Mouse (Mus musculus): Measurements from ENCODE around the gene C2cd2l. TPM values are rescaled to one million over a fixed set of nuclear protein-coding genes. Genes with fewer than 3 reads are reported as not detected.
A peak's percentile ranks its signal among the peaks of the same experiment; 100 is the strongest.
"Not testable (repeated sequence)": the region's sequence is repeated elsewhere in the genome, so short reads cannot be mapped to it uniquely, and the experiment has no call there.

C2cd2l gene
- total RNA-seq (2021), result 10 to 100 TPM; 69.5 to 74.9 TPM

DNA sequence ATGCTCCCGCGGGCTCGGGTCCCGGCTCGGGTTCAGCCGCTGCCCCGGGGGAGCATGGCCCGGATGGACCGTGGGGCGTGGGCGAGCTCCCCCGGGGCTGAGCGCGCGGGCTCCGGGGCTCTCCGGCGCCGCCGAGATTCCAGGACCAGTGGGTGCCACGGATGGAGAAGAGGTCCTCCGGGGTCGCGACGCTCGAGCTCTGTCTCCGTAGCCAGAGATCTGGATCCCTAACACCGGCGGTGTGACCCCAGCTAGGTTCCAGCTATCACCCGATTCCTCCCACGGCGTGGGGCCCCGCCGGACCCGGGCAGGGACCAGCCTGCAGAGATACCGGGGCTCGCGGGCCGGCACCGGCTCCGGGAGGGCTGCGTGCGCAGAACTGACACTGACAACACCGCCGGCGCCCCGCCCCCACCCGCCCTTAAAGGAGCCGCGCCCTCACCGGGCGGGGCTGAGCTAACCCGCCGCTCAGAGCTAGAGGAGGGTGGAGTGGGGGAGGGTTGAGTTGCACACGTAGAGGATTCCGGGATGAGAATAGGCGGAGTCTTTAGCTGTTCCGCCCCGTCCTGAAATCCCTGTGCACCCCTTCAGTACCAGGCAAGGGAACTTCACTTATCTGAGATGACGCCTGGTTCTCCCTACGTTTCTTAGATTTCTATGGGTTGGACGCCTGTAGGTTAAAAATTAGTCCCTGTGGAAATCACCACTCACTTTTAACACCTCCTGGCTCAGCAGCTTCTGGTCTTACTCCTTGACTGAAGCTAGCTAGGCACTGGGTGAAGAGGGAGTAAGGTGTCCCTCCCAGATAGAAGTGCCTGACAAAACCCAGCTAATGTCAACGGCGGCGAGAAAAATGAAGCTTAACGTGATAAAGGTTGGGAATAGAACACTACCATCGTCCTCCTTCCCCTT is at the start of gene C2cd2l:
Gene C2cd2l (minus strand): TSS at position 399 of the 912 bp plus-strand sequence.
- peak; percentile 95 for DNase-seq
- intact Hi-C loops (cut with DNase I), result no loop called here

DNA sequence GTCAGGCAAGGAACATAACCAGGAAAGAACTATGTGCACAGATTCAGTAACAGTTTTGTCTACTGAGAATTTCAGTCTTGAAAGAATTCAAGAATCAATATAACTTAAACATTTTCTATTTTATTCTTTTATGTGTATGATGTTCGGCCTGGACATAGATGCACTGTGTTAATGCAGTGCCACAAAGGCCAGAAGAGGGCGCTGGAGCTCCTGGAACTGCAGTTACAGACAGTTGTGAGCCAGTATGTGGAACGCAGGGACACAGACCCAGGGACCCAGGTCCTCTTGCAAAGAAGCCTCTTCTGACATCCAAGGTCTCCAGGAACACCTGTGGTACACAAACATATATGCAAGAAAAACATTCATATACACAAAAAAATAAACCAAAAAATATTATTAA is 44.4 kb upstream of the C2cd2l start:
- no peak for DNase-seq
- intact Hi-C loops (cut with DNase I), result no loop called here

DNA sequence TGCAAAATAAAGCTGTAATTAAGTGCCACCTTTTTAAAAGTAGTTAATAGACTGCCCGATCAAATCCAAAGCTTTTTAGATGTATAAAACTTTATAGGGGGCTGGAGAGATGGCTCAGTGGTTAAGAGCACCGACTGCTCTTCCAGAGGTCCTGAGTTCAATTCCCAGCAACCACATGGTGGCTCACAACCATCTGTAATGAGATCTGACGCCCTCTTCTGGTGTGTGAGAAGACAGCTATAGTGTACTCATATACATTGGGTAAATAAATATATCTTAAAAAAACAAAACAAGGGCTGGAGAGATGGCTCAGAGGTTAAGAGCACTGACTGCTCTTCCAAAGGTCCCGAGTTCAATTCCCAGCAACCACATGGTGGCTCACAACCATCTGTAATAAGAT is 41.8 kb upstream of the C2cd2l start:
- intact Hi-C loops (cut with DNase I); DNase-seq: not testable (repeated sequence)

DNA sequence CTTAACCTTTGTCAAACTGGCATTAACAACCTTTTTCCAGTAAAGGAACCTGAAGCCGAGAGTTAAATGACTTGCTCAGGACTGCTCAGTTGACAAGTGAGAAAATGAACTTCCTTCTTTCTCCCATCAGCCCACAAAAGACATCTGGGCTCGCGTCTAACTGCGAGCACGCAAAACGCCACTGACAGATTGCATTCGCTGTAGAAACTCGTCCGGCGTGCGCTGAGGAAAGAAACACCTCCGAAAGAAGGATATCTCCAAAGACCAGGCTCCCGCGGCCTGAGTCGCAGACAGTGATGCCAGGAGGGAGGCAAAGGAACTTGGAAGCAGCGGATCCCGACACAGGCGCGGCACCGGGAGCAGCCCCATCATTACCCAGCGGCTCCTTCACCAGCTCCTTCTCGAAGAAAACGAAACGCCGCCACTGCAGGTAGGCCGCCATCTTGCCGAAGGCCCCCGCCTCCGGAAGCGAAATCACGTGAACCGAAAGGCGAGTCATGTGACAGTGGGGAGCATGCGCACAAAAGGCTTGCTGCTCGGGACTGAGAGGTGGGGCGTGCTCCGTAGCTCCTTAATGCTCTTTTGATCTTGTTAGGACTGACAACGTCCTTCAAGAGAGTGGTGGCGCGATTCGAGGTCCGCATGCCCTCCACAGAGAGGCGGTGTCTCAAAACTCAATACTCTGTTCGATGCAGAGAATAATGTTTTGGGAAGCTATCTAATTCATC is 41.3 kb upstream of the C2cd2l start, which contains the start of gene Vps11:
Gene Vps11 (minus strand): TSS at position 481 of the 728 bp plus-strand sequence.
- peak; percentile 97 for DNase-seq
- intact Hi-C loops (cut with DNase I), result no loop called here

- intact Hi-C loops (cut with DNase I), result no loop called here
- no peak for DNase-seq
Measured at GRCm38 (mm10) chr9:44357207-44357606, 37.1 kb upstream of the C2cd2l start.

DNA sequence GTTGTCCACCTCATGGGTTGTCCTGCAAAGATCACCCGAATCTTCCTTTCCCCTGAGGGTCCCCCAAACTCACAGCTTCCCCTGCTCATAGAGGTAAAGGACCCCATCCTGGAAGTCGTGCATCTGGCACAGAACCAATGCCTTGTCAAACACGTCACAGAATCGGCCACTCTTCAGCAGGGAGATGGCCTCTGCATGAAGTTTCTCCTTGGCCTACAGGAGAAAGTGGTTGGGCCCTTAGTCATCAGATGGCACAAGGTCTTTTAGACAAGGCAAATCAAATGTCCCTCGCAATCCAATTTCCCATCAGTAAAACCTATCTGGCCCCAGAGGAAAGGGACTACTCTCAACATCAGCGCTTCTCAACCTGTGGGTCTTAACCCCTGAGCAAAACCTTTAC is 33.1 kb upstream of the C2cd2l start:
- intact Hi-C loops (cut with DNase I), result no loop called here
- DNase-seq, result no peak

DNA sequence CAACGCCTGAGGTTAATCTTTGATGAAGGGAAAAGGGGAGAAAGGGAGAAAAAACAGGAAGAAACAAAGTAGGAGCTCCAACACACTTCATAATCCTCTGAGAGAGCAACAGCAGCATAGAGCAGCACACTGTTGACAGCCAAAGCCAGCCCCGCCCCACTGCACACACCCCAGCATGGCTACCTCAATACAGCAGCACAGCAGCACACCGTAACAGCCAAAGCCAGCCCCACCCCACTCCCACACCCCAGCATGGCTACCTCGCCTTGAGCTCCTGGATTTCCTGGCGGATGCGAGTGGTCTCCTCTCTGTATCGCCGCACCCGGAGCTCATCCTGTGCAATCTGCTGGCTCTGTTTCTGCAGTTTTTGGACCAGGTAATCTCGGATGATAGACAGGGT is 32.3 kb upstream of the C2cd2l start:
- intact Hi-C loops (cut with DNase I), result no loop called here
- no peak for DNase-seq

DNA sequence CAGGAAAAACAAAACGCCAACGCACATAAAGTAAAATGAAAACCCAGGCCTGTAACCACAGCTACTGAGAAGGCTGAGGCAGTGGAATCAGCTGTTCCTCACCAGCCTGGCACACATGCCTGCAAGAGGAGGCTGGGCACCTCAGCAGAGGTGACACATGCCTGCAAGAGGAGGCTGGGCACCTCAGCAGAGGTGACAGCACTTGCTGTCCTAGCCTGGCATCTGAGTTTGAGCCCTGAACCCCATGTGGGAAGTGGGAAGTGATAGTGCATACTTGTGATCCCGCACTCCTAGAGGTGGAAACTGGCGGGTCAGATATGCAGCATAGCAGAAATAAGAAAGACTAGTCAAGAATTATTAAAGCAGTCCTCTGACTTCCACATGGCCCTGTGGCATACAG is 31.3 kb upstream of the C2cd2l start:
- intact Hi-C loops (cut with DNase I), result no loop called here

GRCm38 (mm10) chr9:44348546-44348945 is 28.5 kb upstream of the C2cd2l start:
- DNase-seq, result no peak
- intact Hi-C loops (cut with DNase I), result no loop called here

More for the DNA sequence above, 31.3 kb upstream of the C2cd2l start:
- no peak for DNase-seq

DNA sequence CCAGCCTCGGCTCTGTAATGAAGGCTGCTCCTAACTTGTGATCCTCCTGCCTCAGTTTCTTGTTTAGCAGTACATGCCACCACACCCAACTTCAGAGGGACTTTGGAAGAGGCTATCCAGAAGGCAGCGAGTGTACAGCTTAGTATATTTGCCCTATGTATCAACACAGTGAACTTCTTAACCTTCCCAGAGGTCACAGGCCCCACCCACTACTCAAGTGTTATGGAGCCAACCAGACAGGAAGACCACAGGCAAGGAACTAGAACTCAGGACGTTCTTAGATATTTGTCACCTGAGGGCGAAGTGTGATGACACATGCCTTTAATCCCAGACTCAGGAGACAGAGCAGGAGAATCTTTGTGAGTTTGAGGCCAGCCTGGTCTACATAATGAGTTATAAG is 27.5 kb upstream of the C2cd2l start:
- no peak for DNase-seq
- intact Hi-C loops (cut with DNase I), result no loop called here

DNA sequence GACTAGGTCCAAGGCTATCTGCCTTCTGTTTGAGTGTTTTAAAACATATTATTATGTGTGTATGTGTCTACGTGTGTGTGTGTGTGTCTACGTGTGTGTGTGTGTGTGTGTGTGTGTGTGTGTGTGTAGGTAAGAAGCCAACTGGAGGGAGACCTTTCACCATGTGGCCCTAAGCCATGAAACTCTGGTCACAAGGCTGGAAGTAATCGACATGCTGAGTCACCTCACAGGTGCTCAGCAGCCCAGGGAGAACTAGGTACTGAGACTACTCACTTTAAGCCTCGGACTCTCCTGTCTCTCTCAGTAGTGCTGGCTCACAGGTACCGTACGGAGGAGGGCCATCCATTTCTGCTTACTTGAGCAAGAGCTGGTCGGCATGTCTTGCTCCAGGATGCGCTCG is 27.1 kb upstream of the C2cd2l start:
- no peak for DNase-seq
- intact Hi-C loops (cut with DNase I), result no loop called here

DNA sequence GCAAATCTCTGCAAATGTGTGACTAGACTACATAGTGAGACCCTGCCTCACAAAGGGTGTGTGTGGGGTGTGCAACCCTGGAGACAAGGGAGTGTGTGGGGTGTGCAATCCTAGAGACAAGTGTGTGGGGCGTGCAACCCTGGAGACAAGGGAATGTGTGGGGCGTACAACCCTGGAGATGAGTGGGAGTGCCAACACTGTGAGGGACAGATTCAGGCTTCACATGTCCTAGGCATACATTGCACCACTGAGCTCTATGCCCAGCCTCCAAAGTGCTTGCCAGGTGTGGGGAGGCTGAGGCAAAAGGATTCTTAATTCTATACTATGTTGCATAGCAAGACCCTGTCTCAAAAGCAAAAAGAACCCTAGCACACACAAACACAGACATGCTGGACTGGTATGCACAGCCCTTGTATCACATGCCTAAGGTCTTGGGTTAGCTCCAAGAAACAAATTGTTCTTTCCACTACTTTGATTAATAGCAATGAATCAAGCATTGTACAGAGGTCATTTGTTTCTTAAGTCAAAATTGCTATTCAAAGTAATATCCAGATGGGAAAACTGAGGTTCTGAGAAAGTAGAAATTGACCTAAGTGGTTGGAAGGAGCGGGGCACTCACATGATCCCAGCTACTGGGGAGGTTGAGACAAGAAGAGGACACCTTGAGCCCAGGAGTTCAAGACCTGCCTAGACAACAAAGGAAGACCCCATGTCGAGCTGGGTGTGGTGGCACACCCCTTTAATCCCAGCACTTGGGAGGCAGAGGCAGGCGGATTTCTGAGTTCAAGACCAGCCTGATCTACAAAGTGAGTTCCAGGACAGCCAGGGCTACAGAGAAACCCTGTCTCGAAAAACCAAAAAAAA is 25.7 kb upstream of the C2cd2l start:
- no peak for DNase-seq
- intact Hi-C loops (cut with DNase I), result no loop called here

DNA sequence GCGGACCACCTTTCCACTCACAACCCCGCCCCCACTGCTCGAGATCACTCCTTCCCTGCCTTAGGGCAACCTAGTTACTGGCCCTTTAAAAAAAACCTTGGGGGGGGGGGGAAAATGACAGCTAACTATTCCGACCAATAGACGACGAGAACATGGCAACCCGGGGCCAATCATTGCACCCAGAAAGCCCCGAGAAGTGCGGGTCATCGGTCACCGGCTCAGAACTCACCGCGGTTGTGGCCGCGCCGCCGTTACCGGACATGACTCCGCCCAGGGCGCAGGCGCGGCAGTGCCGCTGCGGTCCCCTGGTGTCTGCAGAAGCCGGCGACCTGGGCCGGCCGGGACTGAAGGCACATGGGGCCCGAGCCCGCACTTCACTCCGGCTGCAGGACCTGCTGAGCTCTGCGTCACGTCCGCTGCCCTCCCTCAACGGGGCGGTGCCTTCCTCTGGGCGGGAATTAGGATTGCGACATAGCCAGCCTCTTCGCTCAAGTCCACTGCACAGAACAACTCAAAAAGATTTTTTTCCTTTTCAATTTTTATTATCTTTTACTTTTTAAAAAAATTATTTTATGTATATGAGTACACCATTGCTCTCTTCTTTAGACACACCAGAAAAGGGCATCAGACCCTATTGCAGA is 23.8 kb upstream of the C2cd2l start, which contains the start of gene Hmbs:
Gene Hmbs (minus strand): TSS at position 448 of the 641 bp plus-strand sequence.
- intact Hi-C loops (cut with DNase I), result no loop called here
- DNase-seq, result peak; percentile 86

DNA sequence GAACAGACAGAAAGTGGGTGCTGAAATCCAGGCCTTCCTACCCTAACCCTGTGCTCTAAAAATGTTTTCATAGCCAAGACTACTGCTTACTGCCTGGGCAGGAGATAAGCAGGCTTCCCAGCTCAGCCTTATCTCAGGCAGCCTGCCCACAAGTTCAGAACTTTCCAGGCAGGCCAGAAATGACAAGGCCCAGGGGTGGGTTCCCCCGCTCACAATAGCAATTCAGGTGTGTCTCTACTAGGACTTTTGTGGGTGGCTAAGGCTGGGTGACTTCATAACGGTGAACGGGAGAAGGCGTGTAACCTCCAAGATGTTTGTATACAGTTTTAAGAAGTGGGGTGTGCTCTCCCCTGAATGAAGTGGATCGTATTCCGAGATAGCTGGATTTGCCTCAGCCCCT is 23.2 kb upstream of the C2cd2l start:
- intact Hi-C loops (cut with DNase I), result no loop called here

DNA sequence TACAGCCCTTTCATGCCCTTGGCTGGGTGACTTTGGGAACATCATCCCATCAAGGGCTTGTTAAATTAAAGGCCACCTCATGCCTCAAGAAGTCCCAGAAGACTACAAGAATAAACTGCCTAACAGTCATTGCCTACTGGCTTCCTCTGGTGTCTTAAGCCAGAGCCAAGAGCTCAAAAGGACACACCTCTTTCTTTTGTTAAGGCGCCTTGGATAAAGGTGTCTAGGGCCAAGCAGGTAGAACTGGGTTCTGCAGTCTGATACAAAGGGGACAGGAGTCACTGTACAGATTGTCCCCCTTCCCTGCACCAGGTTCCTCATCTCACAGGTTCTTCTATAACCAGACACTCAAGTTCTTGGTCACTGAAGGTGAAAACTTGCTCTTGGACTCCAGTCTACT is 22.5 kb upstream of the C2cd2l start:
- intact Hi-C loops (cut with DNase I), result no loop called here
- DNase-seq, result no peak

More for the DNA sequence above, 23.2 kb upstream of the C2cd2l start:
- no peak for DNase-seq

- intact Hi-C loops (cut with DNase I), result no loop called here
Measured at GRCm38 (mm10) chr9:44342173-44342572, 22.1 kb upstream of the C2cd2l start.

DNA sequence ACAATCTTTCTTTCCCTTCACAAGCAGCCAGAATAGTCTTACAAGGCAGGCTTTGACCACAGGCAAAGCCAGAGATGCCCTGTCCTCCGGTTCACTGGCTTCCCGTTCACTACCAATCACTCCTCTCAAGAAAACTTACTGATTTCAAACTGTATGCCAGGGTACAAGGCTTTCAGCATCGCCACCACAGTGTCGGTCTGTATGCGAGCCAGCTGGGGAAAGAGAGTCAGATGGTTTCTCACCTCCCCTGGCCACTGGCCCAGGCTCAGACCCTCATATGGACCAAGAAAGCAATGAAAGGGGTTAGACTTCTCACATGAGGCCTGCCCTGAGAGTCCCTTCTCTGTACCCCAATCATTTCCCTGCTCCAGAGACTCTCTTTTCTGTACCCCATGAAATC is 21.4 kb upstream of the C2cd2l start:
- no peak for DNase-seq
- intact Hi-C loops (cut with DNase I), result no loop called here

More at GRCm38 (mm10) chr9:44342173-44342572, 22.1 kb upstream of the C2cd2l start:
- no peak for DNase-seq

DNA sequence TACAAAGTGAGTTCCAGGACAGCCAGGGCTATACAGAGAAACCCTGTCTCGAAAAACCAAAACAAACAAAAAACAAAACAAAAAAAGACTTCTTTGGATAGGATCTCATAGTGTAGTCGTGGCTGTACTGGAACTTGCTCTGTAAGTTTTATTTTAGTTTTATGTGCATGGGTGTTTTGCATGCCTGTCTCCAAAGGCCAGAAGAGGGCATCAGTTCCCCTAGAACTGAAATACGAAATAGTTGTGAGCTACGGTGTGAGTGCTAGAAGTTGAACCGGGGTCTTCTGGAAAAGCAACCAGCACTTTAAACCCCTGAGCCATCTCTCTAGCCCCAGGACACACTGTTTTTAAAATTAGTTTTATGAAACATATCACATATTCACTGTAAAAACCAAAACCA is 18.5 kb upstream of the C2cd2l start:
- DNase-seq, result no peak
- intact Hi-C loops (cut with DNase I), result no loop called here

GRCm38 (mm10) chr9:44337436-44338169 is 17.5 kb upstream of the C2cd2l start:
- intact Hi-C loops (cut with DNase I), result no loop called here
- no peak for DNase-seq

- intact Hi-C loops (cut with DNase I), result no loop called here
- DNase-seq, result no peak
Measured at GRCm38 (mm10) chr9:44336964-44337363, 16.9 kb upstream of the C2cd2l start.

All from left cerebral cortex, postnatal 4 days (tissue).